Mouse (Mus musculus) kidney, postnatal 36 days (tissue): ENCODE data around the gene Ankrd2.
A peak's percentile ranks its signal among the peaks of the same experiment; 100 is the strongest.

Experiments used
- DNase-seq, 2 experiments: peaks; one replicate each; pipeline ENCODE4 v3.0.0; 2021 to 2022; ENCODE audit warnings: mixed read lengths in 2 of 2

The Ankrd2 gene

GRCm38 (mm10) chr19:42016251-42016650, 19.5 kb upstream of the Ankrd2 start:
- no peak for DNase-seq

- no peak for DNase-seq
These were observed 19.0 kb upstream of the Ankrd2 start for GRCm38 (mm10) chr19:42016840-42017239.

DNA sequence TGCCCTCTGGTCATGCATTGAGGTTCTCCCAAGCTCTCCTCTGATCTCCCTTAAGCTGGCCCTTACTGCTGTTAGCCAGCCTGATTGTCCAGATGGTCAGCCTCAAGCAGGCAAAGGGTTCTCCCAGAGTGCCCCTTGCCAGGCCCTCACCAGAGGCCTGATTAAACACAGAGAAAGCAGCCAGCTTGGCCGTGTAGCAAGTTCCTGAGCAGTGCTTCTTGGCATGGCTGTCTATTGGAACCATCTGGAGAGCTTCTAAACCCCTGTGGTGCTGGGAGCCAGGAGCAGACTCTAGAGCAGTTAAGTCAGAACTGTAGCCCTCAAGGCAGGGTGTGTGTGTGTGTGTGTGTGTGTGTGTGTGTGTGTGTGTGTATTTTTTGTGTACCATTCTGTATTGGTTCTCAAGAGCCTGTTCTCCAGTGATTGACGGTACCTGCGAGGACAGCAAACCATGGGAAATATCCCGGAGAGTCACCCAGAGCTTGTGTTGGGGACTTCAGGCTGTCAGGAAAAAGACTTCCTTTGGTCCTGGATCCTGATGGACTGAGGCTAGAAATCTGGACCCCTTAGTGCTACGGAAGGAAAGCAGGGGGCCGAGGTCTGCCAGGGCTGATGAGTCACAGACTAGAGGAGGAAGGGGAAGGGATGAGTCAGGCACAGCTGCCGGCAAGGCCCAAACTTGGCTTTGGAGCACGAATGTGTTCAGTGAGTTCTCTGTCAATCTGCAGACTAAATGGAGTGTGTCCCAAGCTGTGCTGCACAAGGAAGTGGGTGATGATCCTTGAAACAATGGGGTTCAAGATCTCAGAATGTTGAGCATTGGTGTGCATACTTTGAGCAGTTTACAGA, 18.2 kb upstream of the Ankrd2 start:
- peak; percentile 42 to 61 for DNase-seq

GRCm38 (mm10) chr19:42019011-42019522, 16.7 kb upstream of the Ankrd2 start:
- no peak for DNase-seq

- no peak for DNase-seq
These were observed 13.9 kb upstream of the Ankrd2 start for GRCm38 (mm10) chr19:42021681-42022541.

- no peak for DNase-seq
These were observed 13.3 kb upstream of the Ankrd2 start for GRCm38 (mm10) chr19:42022542-42022848.

- peak; percentile 83 to 92 for DNase-seq
These were observed 9.6 kb upstream of the Ankrd2 start for GRCm38 (mm10) chr19:42026158-42026557.

GRCm38 (mm10) chr19:42031112-42031511, 4.7 kb upstream of the Ankrd2 start:
- no peak for DNase-seq

DNA sequence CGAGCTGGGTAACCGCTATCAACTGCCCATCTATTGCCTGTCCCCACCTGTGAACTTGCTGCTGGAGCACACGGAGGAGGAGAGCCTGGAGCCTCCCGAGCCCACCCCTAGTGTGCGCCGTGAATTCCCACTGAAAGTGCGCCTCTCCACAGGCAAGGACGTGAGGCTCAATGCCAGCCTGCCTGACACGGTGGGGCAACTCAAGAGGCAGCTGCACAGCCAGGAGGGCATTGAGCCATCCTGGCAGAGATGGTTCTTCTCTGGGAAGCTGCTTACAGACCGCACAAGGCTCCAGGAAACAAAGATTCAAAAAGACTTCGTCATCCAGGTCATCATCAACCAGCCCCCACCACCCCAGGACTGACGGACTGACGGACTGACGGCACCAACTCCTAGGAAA, 2.2 kb upstream of the Ankrd2 start:
- DNase-seq, result no peak

DNA sequence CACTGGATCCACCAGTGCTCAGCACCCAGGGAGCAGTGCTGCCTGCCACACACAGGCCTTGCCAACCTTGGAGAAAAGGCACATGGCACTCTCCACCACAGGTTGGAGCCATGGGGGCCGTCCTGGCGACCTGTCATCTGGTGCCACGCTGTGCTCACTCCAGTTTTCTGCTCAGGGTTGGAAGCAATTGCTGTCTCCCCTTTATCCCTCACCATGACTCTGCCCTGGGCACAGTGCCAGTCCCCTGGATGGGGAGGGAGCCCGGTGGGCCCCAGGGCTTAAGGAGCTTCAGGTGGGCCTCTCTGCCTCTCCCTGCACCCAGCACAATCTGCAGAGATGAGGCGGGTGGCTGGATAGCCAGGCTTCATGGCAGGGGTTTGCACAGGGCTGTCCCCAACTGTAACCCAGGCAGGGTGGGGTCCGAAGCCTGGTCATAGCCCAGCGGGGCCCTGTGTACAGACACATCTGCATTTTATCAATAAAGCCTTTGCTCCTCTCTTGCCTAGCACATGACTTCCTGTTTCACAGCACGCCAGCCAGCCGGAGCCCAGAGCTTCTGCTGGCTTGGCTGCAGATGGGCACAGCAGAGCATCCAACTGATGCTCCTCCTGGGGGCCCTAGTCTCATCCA, 1.5 kb upstream of the Ankrd2 start:
- DNase-seq, result no peak

- no peak for DNase-seq
These were observed 832 bp upstream of the Ankrd2 start for GRCm38 (mm10) chr19:42034881-42035455.

- no peak for DNase-seq
These were observed 557 bp downstream of the Ankrd2 start for GRCm38 (mm10) chr19:42036357-42036756.

GRCm38 (mm10) chr19:42037167-42037702, 1.4 kb downstream of the Ankrd2 start:
- DNase-seq, result no peak

- no peak for DNase-seq
These were observed 2.5 kb downstream of the Ankrd2 start for GRCm38 (mm10) chr19:42038310-42038709.

DNA sequence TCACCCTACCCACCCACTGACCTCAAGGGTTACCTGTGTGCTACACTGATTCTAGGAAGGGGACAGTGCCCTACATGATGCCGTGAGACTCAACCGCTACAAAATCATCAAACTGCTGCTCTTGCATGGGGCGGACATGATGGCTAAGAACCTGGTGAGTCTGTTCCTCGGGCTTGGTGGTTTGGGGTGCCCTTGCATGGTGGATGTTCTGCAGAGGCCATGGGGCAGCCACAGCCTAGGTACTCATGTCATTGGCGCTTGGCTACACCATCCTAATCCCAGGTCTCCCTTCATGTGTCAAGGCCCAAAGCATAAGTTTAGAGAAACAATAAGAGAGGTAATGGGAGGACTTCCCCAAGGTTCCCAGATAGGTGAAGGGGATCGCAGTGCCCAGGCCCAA, 8.2 kb downstream of the Ankrd2 start:
- DNase-seq, result no peak

DNA sequence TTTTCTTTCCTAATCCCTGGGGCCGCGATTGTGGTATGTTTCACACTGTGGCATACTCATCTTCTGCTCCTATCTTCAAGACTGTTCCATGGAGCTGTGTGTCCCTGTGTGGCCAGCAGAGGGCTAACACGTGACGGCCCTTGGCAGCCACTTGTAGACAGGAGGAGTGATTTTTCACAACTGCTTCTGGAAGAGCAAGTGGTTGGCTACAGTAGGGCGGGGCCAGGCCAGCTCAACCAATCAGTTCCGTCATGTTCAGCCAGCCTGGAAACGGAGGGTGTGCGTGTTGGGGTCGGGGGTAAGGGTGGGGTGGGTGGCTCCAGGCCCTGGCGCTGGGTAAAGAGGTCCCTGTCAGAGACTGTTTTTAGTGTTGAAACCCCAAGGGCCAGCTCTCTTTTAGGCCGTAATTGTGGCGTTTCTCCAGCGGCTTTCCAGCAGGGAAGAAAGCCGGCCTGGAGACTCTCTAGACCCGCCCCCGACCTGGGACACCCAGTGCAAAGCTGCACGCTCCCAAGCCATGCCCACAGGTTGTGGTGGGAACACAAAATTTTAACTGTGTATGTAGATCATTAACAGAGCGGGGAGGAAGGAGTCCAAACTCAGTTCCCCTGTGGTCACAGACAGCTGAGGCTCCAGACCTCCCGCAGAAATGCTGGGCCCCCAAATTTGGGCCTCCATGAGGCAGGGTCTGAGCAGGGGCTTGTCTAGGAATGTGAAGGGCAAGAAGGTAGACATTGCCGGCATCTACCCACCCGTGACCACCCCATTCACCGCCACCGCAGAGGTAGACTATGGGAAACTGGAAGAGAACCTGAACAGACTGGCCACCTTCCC, 9.7 kb downstream of the Ankrd2 start, which contains the start of gene Hoga1:
Hoga1 (plus strand) TSS at position 342 of the 834 bp plus-strand sequence.
- DNase-seq, result peak; percentile 94

- peak in 1 of 2 experiments; percentile 51 for DNase-seq
These were observed 14.5 kb downstream of the Ankrd2 start for GRCm38 (mm10) chr19:42050251-42050650.

DNA sequence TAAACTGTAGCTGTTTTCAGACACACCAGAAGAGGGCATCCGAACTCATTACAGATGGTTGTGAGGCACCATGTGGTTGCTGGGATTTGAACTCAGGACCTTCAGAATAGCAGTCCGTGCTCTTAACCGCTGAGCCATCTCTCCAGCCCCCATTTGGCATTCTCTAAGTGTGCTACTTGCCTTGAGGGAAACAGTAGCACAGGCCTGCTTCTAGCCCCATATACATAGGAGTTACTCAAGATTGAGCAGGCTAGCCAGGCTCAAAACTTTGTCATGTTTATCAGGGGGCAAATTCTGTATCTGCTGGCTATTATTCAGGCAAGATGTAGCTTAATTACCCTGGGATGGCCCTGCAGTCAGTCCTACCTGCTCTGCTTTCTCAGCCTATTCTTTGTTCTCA, 15.6 kb downstream of the Ankrd2 start:
- no peak for DNase-seq

DNA sequence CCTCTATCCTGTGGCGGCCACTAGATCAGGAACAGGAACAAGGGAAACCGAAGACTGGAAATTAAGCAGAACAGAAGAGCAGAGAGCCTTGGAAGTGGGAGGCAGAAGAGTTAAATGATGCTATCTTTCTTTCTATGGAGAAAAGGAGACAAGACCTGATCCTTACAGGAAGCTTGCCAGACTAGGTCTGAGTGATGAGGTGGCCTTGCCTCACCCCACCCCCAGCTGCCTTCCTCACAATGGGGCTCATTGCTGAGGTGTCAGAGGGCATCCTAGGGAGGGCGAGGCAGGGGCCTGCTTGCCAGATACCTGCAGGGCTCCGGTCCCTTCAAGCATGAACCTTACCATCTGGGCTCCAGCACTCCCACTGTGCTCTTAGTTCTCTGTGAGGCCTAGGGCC, 16.1 kb downstream of the Ankrd2 start, which contains the start of gene 4933411K16Rik:
4933411K16Rik (plus strand) TSS at position 301 of the 400 bp plus-strand sequence.
- no peak for DNase-seq

DNA sequence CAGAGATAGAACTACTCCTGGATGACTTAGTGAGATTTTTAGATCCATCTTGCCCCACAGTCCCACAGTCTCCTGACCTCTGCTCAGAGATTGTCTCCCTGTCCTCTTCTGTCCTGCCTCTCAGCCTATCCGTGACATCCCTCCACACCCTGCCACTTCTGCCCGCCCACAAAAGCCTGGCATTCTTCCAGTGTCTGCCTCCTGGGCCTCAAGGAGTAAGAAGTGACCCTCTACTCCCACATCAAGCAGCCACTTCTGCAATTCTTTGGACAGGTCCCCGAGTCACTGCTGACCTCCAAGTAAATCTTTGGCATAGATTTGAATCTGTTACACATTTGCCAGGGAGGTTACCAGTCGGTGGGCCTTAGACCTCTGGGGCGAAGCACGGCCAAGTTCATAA, 18.5 kb downstream of the Ankrd2 start:
- DNase-seq, result peak; percentile 90 to 93

GRCm38 (mm10) chr19:42055881-42056280, 20.1 kb downstream of the Ankrd2 start:
- peak; percentile 55 to 61 for DNase-seq
